Mouse (Mus musculus) embryonic facial prominence, embryonic 15.5 days (tissue): ENCODE measurements around the gene Rcvrn. TPM values are rescaled to one million over a fixed set of nuclear protein-coding genes. Genes with fewer than 3 reads are reported as not detected.

ENCODE experiments used
- ATAC-seq: fragments of 200-750 bp; cut with Nextera tagmentation; 2 replicates; pipeline ENCODE4 v1.8.0; 2017; ENCODE audit warnings: low read depth, moderate TSS enrichment; ENCODE audit not compliant: insufficient number of reproducible peaks, low FRiP score, low TSS enrichment
- H3K27ac ChIP-seq: fragments of 300-500 bp; sonication (generic); replicated peaks from 2 replicates; pipeline ENCODE4 v1.5.1; 2015; ENCODE audit warnings: mild to moderate bottlenecking, inconsistent platforms
- H3K27me3 ChIP-seq: fragments of 300-500 bp; sonication (generic); 2 replicates; pipeline ENCODE4 v1.6.1; 2015; ENCODE audit warnings: inconsistent platforms
- H3K36me3 ChIP-seq: fragments of 300-500 bp; sonication (generic); 2 replicates; pipeline ENCODE4 v1.6.1; 2015; ENCODE audit warnings: mild to moderate bottlenecking, inconsistent platforms
- H3K4me1 ChIP-seq: fragments of 300-500 bp; sonication (generic); 2 replicates; pipeline ENCODE4 v1.6.1; 2015; ENCODE audit warnings: inconsistent platforms
- H3K4me2 ChIP-seq: fragments of 300-500 bp; sonication (generic); replicated peaks from 2 replicates; pipeline ENCODE4 v1.6.1; 2015; ENCODE audit warnings: mild to moderate bottlenecking, inconsistent platforms
- H3K4me3 ChIP-seq: fragments of 300-500 bp; sonication (generic); replicated peaks from 2 replicates; pipeline ENCODE4 v1.5.1; 2015; ENCODE audit warnings: mild to moderate bottlenecking, inconsistent platforms
- H3K9ac ChIP-seq: fragments of 300-500 bp; sonication (generic); 2 replicates; pipeline ENCODE4 v1.6.1; 2015; ENCODE audit warnings: inconsistent platforms
- H3K9me3 ChIP-seq: fragments of 300-500 bp; sonication (generic); replicated peaks from 2 replicates; pipeline ENCODE4 v1.6.1; 2016; ENCODE audit warnings: inconsistent platforms
- WGBS: fragments of 180-500 bp; shearing (Covaris S2); methylation state at CpG from one replicate; pipeline ENCODE4 v1.1.7; 2015; 5-methylcytosine and 5-hydroxymethylcytosine counted together
- polyA plus RNA-seq: library from polyadenylated mRNA; unstranded; fragments of >200 nt; fragmentation: Nextera tagmentation; extraction: Ambion mirVana; gene quantifications from 2 replicates; pipeline ENCODE4 v1.2.1, GENCODE M21; 2015

Rcvrn gene
- not detected in 2 replicates for polyA plus RNA-seq

GRCm38 (mm10) chr11:67694703-67695376 is at the start of gene Rcvrn:
Gene Rcvrn, plus strand, starts transcription at chr11:67695326.
- WGBS, result 78% methylated on average over 7 of the region's 7 CpGs
- Histone ChIP-seq H3K9me3 (no peaks in the 10 kb centered on the region), H3K36me3 (no peaks in the 10 kb centered on the region), H3K9ac (no peak within 1 kb of the TSS), H3K27me3 (no peaks in the 10 kb centered on the region), H3K27ac (no peak within 1 kb of the TSS), H3K4me3 (no peak within 1 kb of the TSS), H3K4me1 (no peaks in the 10 kb centered on the region), H3K4me2 (no peak within 1 kb of the TSS)
- ATAC-seq, result no peak

- whole genome bisulfite sequencing, result 32% methylated on average over 5 of the region's 5 CpGs
- H3K9ac ChIP-seq, result no peak overlapping the region
- H3K9me3 ChIP-seq, result no peaks in the 10 kb centered on the region
- no peak overlapping the region for H3K4me3 ChIP-seq
- no peak for ATAC-seq
- no peaks in the 10 kb centered on the region for H3K27me3 ChIP-seq
- H3K27ac ChIP-seq, result no peak overlapping the region
- no peaks in the 10 kb centered on the region for H3K36me3 ChIP-seq
- peaks cover 8% of the 10 kb centered on the region for H3K4me1 ChIP-seq
- no peak overlapping the region for H3K4me2 ChIP-seq
These were observed 47.4 kb upstream of the Rcvrn start for GRCm38 (mm10) chr11:67647745-67648144.

GRCm38 (mm10) chr11:67648651-67649407 is 46.3 kb upstream of the Rcvrn start:
- Histone ChIP-seq H3K27ac (no peak overlapping the region), H3K9me3 (no peaks in the 10 kb centered on the region), H3K4me3 (no peak overlapping the region), H3K9ac (no peak overlapping the region), H3K4me2 (no peak overlapping the region), H3K36me3 (no peaks in the 10 kb centered on the region), H3K27me3 (no peaks in the 10 kb centered on the region), H3K4me1 (peaks cover 12% of the 10 kb centered on the region)
- ATAC-seq, result no peak
- 69% methylated on average over 11 of the region's 11 CpGs for WGBS

GRCm38 (mm10) chr11:67649971-67650707 is 45.0 kb upstream of the Rcvrn start:
- peaks cover 12% of the 10 kb centered on the region for H3K4me1 ChIP-seq
- no peaks in the 10 kb centered on the region for H3K36me3 ChIP-seq
- no peak overlapping the region for H3K4me3 ChIP-seq
- no peak overlapping the region for H3K4me2 ChIP-seq
- no peaks in the 10 kb centered on the region for H3K9me3 ChIP-seq
- WGBS, result 54% methylated on average over 10 of the region's 10 CpGs
- H3K9ac ChIP-seq, result no peak overlapping the region
- no peak for ATAC-seq
- no peaks in the 10 kb centered on the region for H3K27me3 ChIP-seq
- no peak overlapping the region for H3K27ac ChIP-seq

GRCm38 (mm10) chr11:67651731-67652130 is 43.4 kb upstream of the Rcvrn start:
- H3K27me3 ChIP-seq, result no peaks in the 10 kb centered on the region
- WGBS, result 66% methylated on average over 6 of the region's 6 CpGs
- no peaks in the 10 kb centered on the region for H3K36me3 ChIP-seq
- H3K4me2 ChIP-seq, result no peak overlapping the region
- no peak for ATAC-seq
- H3K4me1 ChIP-seq, result peaks cover 12% of the 10 kb centered on the region
- H3K9me3 ChIP-seq, result no peaks in the 10 kb centered on the region
- H3K9ac ChIP-seq, result no peak overlapping the region
- no peak overlapping the region for H3K4me3 ChIP-seq
- H3K27ac ChIP-seq, result no peak overlapping the region

GRCm38 (mm10) chr11:67652194-67652892 is 42.8 kb upstream of the Rcvrn start:
- WGBS, result 15% methylated on average over 14 of the region's 14 CpGs
- Histone ChIP-seq H3K36me3 (no peaks in the 10 kb centered on the region), H3K4me3 (no peak overlapping the region), H3K4me2 (0 out of 2 replicates have a peak overlapping the region, but pooled peaks have one; percentile 6), H3K4me1 (peaks cover 12% of the 10 kb centered on the region), H3K27ac (no peak overlapping the region), H3K9ac (no peak overlapping the region), H3K9me3 (no peaks in the 10 kb centered on the region), H3K27me3 (no peaks in the 10 kb centered on the region)
- no peak for ATAC-seq

- Histone ChIP-seq H3K9me3 (no peaks in the 10 kb centered on the region), H3K9ac (no peak overlapping the region), H3K27ac (no peak overlapping the region; the same call in 1 of the 2 replicates), H3K4me1 (peaks cover 12% of the 10 kb centered on the region), H3K4me2 (0 out of 2 replicates have a peak overlapping the region, but pooled peaks have one; percentile 6), H3K27me3 (no peaks in the 10 kb centered on the region), H3K4me3 (no peak overlapping the region), H3K36me3 (no peaks in the 10 kb centered on the region)
- ATAC-seq, result no peak
- 39% methylated on average over 6 of the region's 6 CpGs for WGBS
These were observed 42.3 kb upstream of the Rcvrn start for GRCm38 (mm10) chr11:67652893-67653255.

GRCm38 (mm10) chr11:67653521-67654090 is 41.5 kb upstream of the Rcvrn start:
- ATAC-seq, result no peak
- Histone ChIP-seq H3K9me3 (no peaks in the 10 kb centered on the region), H3K4me2 (no peak overlapping the region), H3K27ac (no peak overlapping the region), H3K4me1 (peaks cover 12% of the 10 kb centered on the region), H3K27me3 (no peaks in the 10 kb centered on the region), H3K9ac (no peak overlapping the region), H3K36me3 (no peaks in the 10 kb centered on the region), H3K4me3 (no peak overlapping the region)
- 92% methylated on average over 9 of the region's 9 CpGs for WGBS

GRCm38 (mm10) chr11:67654514-67654913 is 40.6 kb upstream of the Rcvrn start:
- Histone ChIP-seq H3K9ac (no peak overlapping the region), H3K9me3 (no peaks in the 10 kb centered on the region), H3K27ac (no peak overlapping the region), H3K36me3 (no peaks in the 10 kb centered on the region), H3K4me3 (no peak overlapping the region), H3K27me3 (no peaks in the 10 kb centered on the region), H3K4me1 (peaks cover 12% of the 10 kb centered on the region), H3K4me2 (no peak overlapping the region)
- 83% methylated on average over 4 of the region's 4 CpGs for WGBS
- ATAC-seq, result no peak

- peaks cover 12% of the 10 kb centered on the region for H3K4me1 ChIP-seq
- no peak for ATAC-seq
- WGBS, result 59% methylated on average over 17 of the region's 17 CpGs
- H3K4me3 ChIP-seq, result no peak overlapping the region
- no peaks in the 10 kb centered on the region for H3K36me3 ChIP-seq
- no peak overlapping the region for H3K9ac ChIP-seq
- H3K27ac ChIP-seq, result no peak overlapping the region
- H3K27me3 ChIP-seq, result no peaks in the 10 kb centered on the region
- no peaks in the 10 kb centered on the region for H3K9me3 ChIP-seq
- H3K4me2 ChIP-seq, result no peak overlapping the region
These were observed 39.7 kb upstream of the Rcvrn start for GRCm38 (mm10) chr11:67655236-67655959.
